Mouse (Mus musculus) Muller cell, postnatal 12 days (primary cell): ENCODE results near the gene Prkch.

ENCODE experiments used
- DNase-seq: peaks from one replicate; pipeline ENCODE4 v3.0.0-alpha.2; 2015; ENCODE audit errors: inconsistent ontology term

Gene Prkch

GRCm38 (mm10) chr12:73580811-73581210 is 3.8 kb upstream of the Prkch start:
- no peak for DNase-seq

DNA sequence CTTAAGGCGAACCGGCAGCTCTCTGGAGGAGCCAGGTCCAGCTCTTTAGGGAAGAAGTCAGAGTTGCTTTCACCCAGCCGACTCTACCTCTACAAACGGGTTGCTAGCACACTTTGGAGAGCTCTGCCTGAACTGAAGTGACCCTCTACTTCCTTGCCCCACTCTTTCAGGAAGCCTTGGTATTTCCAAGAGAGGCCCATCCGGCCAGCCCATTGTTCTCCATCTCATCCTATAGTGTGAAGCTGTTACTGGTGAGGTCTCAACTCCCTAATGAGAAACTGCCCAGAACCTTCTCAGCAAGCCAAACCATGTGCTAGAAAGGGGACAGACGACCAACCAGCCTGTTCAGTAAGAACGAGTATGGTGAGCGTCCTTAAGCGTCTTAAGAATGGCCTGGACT is 1.3 kb upstream of the Prkch start:
- DNase-seq: no peak

DNA sequence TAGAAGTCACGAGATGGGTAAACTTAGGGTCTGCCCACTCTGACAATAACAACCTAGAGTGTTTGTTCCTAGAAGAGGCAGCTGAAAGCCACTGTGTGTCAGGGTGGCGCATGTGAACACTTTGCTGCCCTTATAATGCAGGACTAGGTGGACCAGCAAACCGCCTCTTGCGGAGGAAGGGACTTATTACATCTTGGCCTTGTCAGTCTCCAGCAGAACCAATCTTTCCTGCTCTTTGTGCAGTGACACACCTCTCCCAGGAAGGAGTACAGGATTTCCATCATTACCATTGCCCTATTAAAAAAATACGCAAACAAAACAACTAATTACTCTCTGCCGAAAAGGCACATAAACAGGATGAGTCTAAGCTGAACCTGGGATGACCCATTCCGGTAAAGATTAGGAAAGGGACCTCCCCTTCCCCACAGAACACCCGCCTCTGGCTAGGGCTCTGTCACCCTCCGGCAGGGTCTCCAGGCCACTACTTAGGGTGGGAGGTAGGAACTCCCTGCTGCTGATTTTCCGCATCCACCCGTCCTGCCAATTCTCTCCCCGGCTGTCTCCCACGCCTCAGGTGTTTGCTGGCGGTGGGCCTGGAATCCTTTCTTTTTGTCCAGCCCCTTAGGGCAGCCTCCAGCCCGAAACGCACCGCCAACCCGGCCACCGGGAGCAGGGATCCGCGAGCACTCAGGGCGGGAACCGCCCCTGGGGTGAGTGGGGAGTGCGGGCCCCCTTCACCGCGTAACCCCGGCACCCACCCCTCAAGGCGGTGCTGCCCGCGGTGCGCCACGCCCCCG is 585 bp upstream of the Prkch start:
- no peak for DNase-seq

DNA sequence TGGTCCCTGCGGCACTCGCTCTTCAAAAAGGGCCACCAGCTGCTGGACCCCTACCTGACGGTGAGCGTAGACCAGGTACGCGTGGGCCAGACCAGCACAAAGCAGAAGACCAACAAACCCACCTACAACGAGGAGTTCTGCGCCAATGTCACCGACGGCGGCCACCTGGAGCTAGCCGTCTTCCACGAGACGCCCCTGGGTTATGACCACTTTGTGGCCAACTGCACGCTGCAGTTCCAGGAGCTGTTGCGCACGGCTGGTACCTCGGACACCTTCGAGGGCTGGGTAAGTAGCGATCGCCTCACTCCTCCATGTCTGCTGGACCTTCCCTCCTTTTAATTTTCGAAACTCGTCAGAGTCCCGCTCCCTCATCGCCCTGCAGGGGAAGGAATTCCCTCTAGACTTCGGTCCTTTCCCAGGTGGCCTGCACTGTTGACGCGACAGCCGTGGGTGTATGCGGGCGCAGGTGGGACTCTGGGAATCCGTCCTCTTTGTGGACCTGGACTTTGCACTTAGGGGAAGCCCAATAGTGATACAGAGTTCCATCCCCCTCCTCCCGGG is 725 bp downstream of the Prkch start:
- peak; percentile 9 for DNase-seq

DNA sequence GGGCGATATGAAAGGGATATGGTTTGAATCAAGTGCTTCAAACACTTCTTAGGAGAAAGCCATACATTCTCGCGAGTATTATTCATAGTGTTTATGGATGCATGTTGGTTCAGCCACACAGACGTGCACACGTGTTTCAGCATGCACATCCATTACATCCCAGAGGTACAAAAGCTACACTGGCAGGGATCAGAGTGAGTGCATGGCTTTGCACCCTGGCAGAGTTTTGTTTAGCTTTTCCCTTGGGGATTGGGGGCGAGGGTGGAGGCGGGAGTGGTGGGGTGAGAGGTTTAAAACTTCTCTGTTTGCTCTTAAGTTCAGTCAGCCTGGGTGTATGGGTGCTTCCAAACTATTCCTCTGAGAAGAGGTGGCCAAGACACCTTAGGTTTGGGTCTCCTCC is 1.3 kb downstream of the Prkch start:
- no peak for DNase-seq

- no peak for DNase-seq
These were observed 2.7 kb downstream of the Prkch start for GRCm38 (mm10) chr12:73587262-73587661.

DNA sequence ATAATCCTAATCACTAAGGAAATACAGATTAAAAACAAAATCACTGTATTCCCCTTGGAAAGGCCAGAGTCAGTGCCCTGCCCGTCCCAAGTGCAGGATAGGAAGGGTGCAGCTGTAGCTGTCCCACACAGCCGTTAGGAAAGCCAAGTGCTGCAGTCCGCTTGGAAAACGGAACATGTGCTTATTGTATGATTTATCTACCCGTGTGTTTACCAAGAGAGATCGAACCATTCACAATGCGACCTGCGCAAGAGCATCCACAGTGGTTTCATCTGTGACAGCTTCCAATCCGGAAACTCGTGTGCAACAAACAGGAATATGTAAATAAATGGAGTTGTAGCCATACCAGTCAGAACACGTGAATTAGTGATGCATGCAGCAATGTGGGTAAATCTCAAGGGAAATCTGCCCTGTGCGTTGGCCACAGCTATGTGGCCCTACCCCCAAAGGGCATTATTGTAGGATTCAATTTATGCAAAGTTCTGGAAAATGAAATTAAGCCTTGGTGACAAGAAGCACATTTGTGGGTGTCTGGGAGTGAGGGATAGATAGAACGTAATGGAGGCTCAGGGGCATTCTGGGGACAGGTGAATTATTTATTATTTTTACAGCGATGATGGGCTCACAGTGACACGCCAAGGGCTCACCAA is 6.2 kb downstream of the Prkch start:
- no peak for DNase-seq

- no peak for DNase-seq
These were observed 7.0 kb downstream of the Prkch start for GRCm38 (mm10) chr12:73591625-73592024.

DNA sequence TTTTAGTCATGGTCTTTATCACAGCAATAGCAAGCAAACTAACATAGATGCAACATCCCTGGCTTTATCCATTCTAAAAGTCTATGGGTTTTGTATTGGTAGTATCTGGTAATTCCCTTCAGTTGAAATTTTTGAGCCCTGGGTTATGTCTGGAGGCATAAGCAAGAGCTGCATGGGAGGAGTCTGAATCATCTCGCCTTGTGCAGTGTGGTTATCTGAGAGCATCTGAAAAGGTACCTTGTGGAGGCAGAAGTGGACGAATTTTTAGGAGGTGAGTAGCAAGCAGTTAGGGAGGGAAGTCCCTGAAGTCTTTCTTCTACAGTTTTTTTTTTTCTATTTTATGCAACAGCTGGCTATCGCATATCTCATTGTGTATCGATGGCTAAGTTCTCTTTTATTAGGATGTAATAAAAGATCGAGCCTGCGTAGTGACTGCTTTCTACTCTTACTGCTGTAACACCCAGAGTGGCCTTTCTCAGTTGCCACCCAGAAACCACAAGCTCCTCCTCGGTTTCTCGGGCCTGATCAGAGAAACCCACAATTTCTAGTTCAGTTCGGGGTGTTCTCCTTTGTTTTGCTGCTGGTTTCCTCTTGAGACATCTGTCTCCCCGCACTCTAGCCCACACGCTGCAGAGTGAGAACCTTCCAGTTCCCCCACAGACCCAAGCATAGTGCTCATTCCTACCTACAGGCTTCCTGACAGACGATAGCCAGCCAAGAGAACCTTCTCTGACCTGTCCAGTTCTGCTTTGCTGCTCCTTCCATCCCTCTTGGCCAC is 8.6 kb downstream of the Prkch start:
- no peak for DNase-seq

GRCm38 (mm10) chr12:73594177-73594745 is 9.7 kb downstream of the Prkch start:
- no peak for DNase-seq

DNA sequence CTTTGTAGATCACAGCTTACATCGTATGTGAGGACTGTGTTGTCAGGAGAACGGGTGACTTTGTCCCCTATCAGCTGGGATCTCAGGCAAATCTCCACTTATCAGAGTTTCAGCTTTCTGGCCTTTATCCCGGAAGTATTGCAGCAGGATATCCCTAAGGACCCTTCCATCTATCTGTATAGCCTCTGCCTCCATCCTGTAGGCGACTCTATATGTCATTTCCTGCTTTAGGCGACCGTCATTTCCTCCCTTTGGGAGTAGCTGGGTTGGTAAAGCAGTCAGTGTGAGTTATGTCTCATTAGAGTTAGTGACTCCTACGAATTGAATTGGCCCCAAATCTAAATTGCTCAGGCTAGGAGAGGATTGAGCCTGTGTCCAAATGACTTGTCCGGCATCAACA is 10.6 kb downstream of the Prkch start:
- DNase-seq: no peak

DNA sequence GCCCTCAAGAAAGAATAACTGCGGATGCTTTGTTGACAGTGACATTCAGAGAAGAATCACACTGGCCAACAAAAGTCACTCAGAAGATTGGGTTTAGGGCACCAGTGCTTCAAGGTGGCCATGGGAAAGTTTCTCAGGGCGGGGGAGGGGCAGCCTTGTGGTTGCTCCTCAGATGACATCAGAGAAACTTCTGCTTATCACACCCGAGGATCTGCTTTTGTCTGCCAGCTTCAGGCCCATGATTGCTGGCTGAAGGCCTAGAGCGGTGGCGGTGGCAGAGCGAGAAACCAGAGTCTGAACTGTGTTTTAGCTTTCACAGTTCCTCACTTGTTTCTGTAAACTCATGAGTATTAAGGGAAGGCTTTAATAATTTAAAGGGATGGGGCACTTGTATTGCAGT is 13.6 kb downstream of the Prkch start:
- DNase-seq: peak; percentile 62

GRCm38 (mm10) chr12:73600457-73600856 is 15.9 kb downstream of the Prkch start:
- DNase-seq: no peak

DNA sequence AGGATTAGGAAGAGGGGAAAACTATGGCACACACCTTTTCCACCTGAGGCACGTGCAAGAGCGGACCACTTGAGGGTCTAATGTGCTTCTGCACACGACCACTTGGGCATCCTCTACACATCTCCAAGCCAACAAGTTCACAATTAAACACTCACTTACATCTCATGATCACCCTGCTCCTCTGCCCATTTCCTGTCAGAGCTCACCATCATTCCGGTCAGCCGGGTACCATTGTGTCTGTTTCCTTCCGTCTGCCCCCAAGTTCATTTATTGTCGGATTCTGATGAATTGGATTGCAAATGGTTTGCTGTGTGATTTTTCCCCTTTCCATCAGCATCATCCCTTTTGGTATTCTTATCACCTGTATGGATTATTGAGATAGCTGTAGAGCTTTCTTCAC is 18.4 kb downstream of the Prkch start:
- no peak for DNase-seq

DNA sequence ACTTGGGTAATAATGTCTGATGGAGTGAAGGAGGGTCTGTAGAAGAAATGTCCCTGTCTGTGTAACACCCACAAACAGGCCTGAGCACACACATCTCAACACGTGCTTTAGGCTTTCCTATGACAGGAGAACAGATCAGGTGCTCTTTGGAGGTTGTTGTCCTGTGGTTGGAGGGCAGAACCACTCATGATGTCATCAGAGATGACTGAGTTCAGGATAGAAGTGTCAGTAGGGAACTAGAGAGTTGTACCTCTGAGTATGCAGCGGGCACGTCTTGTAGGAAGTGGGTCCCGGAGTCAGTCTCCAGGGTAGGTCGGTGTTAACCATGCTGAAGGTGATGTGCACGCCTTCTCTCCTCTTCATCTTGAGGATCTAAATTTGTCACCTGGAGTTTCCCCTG is 19.1 kb downstream of the Prkch start:
- no peak for DNase-seq

GRCm38 (mm10) chr12:73604762-73605161 is 20.2 kb downstream of the Prkch start:
- no peak for DNase-seq

GRCm38 (mm10) chr12:73605174-73605573 is 20.6 kb downstream of the Prkch start:
- no peak for DNase-seq

GRCm38 (mm10) chr12:73607381-73608064 is 22.9 kb downstream of the Prkch start:
- no peak for DNase-seq

DNA sequence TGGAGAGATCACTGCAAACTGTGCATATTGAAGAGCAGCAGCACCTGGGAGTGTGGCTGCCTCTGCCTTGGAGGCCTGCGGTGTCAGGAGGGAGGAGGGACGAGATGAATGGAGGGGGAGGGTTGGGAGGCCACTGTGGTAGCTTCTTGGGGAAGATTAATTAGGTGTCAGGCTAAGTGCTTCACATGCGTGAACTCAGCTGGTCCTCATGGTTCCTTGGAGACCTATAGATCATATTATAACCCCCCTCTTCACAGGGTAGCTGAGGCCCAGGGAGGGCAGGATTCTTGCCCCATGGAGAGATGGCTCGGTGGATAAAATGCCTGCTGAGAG is 23.4 kb downstream of the Prkch start:
- DNase-seq: no peak

- DNase-seq: no peak
These were observed 24.7 kb downstream of the Prkch start for GRCm38 (mm10) chr12:73609262-73609661.

- DNase-seq: no peak
These were observed 25.3 kb downstream of the Prkch start for GRCm38 (mm10) chr12:73609676-73610545.
